Mouse (Mus musculus): ENCODE results near the gene Il12a.

Gene Il12a

DNA sequence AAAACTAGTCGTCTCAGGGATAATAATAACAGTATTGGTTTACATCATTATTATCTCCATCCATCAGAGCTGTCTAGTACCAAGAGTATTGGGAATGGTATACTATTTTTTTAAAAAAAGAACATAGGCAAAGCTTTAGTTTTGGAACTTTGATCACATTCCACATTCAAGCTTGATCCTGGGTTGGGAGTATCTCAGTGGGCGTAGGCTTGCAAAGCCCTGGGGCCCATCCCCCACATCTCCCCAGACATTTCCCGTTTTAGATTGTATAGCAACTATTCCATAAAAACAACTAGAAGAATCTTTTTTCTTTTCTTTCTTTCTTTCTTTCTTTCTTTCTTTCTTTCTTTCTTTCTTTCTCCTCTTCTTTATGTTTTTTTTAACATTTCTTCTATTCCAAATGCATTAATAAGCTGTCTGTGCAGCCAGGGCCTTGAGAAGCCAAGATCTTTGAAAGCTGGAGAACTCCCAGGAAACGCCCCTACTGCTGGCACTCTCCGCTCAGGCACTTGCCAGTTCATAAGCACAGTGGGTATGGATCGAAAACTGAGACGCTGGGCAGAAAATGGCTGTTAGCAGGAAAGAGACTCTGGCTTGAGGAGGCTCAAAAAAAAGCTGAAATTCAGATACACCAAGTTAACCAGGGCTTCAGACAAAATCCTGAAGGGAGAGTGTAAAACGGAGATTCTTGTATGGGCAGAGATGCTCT, 3.4 kb upstream of the Il12a start:
- no peak for DNase-seq (ENCODE audit: low read depth)

DNA sequence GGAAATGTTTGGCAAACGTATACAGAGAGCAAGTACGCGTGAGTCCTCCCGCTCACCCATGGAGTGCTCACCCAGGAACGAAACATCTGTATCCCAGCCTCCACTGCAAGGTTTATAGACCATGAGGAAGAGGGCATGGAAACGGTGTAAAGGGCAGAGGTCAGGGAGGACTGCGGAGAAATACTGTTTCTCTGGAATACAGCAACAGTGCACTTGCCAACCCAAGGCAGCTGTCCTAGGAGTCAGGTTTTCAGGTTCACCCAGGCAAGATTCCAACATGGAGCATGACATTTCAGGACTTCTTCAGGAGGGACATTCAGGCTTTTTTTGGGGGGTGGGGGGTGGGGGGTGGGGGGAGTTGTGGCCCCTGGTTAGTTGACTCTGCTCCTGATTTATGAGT, 1.1 kb upstream of the Il12a start:
- no peak for DNase-seq (ENCODE audit: low read depth)

DNA sequence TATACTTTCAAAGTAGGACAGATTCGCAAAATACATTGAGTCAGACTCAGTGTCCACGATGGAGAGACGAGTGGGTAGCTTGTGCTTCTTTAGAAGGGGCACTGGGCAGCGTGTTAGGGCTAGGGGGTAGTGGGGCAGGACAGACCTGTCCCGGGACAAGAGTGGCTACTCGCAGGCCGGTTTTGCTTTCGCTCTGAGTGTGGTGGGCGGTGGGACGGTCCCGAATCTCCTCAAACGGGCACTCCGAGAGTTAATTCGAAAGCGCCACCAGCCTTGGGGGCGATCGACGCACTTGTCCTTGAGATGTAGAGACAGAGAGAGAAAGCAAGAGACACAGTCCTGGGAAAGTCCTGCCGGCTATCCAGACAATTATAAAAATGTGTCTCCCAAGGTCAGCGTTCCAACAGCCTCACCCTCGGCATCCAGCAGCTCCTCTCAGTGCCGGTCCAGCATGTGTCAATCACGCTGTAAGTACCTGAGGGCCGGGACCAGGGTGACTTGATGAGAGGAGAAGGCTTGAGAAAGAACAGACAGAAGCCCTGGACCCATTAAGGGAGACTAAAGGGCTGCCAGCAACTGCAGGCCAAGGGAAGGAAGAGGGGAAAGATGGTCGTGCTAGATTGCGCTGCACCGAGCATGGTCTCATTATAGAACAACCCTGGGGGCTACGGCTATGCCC, 795 bp downstream of the Il12a start:
- DNase-seq (ENCODE audit: low read depth), result peak; percentile 63

DNA sequence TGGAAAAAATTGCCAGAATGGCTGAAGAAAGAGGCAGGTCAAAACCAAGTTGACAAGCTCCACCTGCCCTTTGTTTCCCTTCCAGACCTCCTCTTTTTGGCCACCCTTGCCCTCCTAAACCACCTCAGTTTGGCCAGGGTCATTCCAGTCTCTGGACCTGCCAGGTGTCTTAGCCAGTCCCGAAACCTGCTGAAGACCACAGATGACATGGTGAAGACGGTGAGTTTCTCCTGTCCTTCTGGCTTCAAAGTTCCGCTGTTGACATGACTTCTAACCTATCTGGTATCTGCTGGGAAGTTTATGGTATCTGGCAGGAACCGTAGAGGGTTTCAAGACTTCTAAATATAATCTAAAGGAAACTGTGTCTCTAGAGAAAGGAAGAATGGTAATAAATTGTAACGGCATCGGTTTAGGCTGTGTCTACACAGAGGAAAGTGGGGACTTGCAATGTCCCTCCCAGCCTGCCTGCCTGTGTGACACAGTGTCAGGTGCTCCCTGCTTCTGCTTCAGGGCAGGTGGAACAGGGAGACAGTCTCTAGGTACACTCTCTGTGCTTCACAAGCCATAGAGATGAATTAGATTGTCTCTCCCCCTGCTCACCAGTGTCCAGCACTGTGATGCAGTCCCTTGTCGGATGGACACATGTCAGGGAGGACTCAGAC, 1.6 kb downstream of the Il12a start:
- peak; percentile 91 for DNase-seq (ENCODE audit: low read depth)

DNA sequence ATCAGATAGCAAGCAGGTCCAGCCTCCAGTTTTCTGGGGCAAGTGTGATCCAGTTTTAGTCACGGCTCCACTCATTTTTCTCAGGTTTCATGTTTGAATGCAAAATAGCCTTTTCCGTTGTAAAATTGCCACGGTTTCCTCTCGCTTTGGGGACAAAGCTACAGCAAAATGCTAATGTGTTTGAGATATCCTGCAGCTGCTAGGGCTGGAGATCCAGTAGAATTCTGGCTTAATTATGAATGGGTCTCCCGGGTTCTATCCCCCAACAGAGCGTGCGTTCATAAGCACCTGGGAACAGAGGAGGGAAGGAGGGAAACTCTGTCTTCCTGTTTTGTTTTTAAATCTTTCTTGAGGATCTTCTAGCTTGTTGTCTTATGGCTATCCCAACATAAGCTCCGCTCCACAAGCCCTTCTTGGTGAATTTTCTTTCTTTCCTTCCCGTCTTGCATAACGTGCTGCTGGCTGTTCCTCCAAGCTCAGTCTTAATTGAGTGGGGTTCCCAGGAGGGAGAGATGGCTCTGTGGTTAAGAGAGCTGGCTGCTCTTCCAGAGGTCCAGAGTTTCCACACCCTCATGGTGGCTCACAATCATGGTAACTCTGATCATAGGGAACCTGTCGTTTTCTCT, 2.3 kb downstream of the Il12a start:
- DNase-seq (ENCODE audit: low read depth), result peak; percentile 50

DNA sequence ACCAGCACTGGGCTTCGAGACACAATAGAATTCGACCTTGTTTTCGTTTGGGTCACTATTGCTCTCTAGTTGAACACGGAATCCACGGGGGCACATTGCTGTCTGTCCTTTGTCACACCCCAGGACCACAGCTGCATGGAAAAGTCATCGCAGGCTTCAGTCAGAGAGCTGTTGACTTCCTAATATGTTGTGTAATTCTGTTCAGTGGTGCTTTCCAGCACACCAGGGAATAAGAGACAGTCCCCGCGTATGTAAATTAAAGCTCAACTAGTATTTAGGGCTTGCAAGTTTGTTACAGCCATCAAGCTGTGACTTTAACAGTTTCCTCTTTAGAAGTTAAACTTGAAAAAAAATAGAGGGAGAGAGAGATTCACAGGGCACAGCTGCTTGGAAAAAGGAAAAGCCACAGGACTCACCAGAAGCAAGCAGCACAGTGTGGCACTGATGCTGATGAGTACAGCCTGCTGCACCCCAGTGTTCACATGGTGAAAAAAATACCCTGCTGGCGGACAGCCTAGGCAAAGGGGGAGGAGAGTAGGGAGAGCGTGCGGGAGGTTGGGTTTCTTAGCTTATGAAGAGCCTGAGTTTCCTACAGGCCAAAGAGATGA, 3.1 kb downstream of the Il12a start:
- DNase-seq (ENCODE audit: low read depth), result peak; percentile 92

DNA sequence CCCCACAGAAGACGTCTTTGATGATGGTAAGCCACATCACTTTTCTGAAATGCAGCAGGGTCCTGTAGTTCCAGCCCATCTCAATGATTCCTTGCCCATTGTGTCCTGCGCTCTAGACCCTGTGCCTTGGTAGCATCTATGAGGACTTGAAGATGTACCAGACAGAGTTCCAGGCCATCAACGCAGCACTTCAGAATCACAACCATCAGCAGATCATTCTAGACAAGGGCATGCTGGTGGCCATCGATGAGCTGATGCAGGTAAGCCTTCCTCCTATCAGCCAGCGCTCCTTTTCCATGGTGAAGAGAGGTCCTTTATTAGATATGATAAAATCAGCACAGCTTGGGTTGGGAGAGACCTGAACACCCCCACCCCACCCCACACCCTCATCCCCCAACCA, 4.9 kb downstream of the Il12a start:
- DNase-seq (ENCODE audit: low read depth), result no peak

DNA sequence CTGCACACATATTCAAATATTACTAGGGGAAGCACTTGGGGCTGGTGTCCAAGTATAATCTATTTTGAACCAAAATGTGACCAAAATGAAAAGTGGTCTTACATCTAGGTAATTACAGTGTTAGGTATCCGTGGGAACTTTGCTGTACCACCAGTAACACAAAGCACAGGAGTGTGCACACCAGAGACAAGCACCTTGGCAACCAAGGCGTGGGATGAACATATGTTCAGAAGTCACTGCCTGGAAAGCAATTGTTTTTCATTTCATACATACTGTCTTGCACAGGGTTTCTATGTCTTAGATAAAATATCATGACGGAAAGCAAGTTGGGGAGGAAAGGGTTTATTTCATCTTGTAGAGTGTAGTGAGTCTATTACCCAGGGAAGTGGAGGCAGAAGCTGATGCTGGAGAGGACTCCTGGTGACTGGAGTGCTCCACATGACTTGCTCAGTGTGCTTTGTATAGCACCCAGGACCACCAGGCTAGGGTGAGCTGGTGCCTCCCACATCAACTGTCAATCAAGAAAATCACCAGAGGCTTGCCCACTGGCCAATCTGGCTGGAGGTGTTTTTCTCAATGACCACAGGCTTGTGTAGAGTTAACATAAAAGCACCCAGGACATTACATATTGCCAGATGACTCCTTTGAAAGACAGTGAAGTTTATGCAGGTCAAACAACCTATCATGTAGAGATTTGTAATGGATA, 6.2 kb downstream of the Il12a start:
- no peak for DNase-seq (ENCODE audit: low read depth)

DNA sequence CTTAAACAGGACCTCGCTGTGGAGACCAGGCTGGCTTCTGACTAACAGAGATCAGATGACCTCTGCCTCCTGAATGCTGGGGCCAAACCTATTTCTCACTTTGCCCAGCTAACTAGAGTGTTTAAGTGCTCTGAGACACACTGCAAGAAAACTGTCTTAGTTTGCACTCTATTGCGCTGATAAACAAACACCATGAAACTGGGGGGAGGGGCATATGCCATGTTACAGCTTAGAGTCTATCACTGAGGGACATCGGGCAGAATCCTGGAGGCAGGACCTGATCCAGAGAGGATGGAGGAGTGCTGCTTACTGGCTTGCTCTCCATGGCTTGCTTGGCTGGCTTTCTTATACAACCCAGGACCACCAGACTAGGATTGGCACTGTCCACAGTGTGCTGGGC, 8.2 kb downstream of the Il12a start:
- DNase-seq (ENCODE audit: low read depth), result no peak

DNA sequence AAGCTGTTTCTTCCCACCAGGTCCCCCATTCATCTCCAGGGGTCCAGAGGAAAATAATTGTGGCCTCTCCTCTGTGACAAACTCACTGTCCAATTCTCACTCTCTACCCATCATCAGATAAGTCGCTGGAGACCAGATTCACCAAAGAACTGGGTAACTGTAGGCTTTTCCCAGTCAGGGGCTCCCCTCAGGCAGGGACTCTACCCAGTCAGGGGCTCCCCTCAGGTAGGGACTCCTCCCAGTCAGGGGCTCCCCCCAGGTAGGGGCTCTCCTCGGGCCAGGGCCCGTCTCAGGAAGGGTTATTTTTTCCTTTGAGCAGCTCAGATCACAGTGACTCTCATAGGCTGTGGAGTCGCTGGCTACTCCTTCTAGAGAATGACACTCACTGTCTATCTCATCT, 9.6 kb downstream of the Il12a start:
- DNase-seq (ENCODE audit: low read depth), result no peak

DNA sequence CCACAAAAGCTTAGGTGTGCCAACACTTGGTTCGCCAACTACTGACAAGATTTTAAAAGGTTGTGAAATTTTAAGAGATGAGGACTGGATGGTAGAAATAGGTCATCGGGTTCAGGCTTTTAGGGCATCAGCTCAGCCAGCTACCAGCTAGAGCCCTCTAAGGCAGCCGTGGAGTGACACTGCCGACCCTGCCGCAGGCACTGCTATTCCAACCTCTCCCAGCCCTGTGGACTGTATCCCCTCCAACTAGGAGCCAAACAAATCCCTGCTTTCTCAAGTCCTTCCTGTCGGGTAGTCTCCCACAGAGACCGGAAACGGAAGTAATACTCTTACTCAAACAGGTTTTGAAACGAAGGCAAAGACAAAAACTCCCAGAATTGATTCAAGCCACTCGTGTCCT, 15.9 kb downstream of the Il12a start:
- DNase-seq (ENCODE audit: low read depth), result no peak

DNA sequence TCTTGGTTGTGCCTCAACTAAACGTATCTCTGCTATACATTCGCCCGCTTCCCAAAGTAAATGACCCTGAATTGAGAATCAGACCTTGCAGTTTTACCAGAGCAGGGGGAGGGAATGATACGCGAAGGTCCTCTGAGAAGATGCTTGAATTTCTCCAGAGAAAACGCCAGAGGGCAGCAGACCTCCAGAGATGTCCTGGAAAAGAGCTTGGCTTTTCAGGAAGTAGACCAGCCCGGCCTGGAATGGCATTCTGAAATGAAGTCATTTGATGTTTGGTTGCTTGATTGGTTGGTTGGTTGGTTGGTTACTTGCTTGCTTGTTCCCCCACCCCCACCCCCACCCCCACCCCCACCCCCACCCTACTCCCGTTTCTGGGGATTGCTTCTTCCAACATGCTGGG, 17.8 kb downstream of the Il12a start:
- DNase-seq (ENCODE audit: low read depth), result peak; percentile 92

DNA sequence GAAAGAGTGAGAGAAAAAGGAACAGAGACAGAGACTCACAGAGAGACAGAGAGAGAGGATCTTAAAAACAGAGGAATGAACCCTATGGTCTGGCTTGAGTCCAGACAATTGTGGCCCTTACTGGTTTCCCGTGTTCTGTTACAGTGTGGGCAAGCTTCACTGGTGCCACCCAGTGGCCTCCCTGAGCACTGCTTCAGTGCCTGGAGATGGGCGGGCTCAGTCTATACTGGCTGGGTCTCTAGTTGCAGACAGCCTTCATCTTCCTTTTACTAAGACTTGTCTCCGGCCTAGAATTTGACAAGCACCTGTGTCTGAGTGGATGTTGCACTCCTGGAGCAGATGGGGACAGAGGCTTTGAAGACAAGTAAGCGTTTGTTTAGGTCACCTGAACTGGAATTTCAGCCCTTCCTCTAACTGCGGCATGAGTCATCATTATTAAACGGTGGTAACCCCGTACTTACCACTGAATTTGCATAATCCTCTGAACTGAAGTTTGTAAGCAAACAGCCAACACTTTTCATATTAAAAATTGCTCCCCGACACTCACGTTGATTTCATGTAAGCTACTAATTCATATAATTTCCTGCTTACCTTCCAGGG, 18.9 kb downstream of the Il12a start:
- peak; percentile 98 for DNase-seq (ENCODE audit: low read depth)

DNA sequence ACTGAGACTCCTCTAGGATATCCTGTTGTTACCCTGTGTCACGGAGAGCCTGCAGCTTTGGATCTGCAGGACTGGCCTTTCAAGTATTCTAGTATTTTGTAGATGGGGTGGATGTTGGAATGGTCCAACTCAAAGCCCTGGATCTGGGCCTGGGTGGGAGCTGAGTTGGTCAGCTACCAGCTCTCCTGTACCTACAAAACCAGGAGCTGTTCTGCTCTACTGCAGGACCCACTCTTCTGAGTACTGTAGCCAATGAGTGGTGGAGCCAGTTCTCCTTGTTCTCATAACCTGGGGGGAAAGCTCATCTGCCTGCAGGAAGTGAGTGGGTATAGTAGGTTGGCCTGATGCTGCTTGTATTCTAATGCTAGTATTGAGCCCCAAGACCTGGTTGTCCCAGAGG, 20.0 kb downstream of the Il12a start:
- DNase-seq (ENCODE audit: low read depth), result no peak

DNA sequence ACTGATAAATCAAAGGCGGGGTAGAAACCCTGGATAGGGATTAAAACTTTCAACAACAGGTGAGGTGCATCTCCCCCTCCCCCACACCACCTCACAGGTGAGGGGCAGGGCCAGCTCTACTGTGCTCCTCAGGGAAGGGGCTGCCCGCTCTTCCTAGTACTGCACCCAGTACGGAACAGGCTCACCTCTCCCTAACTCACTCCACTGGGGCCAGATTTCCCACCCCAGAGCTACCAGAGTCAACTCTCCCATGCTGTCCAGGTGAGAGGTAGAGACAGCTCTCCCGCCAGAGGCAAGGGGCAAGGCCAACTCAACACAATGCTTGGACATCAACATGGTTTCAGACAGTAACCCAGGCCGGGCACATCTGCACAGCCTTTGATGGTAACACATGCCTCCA, 21.1 kb downstream of the Il12a start:
- DNase-seq (ENCODE audit: low read depth), result no peak

DNA sequence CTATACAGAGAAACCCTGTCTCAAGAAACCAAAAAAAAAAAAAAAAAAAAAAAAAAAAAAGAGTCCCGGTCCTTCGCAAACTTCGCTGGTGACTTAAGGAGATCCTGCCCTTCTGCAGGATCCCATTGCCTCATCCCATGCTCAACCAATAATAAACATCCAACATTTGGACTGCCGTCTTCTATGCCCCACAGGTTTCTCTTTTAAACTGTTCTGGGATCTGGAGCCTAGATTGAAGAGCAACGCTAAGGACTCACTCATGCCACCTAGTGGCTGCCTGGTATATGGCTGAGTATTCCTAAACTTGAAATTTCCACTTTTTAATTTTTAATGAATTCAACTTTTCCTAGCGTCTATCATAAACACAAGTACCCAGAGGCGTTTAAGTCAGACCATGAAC, 23.1 kb downstream of the Il12a start:
- DNase-seq (ENCODE audit: low read depth), result peak; percentile 82

DNA sequence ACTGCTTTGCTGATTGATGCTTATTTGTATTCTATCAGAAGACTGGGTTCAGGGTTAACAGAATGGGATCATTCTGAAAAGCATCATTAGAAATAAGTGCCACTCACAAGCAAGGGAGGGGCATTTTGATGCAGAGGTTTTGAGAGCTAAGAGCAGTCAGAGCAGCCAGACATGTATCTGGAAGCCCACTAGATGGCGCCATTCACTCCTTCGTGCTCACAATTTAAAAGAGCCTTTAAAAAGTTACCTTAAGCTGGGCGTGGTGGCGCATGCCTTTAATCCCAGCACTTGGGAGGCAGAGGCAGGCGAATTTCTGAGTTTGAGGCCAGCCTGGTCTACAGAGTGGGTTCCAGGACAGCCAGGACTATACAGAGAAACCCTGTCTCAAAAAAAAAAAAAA, 26.9 kb downstream of the Il12a start:
- peak; percentile 84 for DNase-seq (ENCODE audit: low read depth)

DNA sequence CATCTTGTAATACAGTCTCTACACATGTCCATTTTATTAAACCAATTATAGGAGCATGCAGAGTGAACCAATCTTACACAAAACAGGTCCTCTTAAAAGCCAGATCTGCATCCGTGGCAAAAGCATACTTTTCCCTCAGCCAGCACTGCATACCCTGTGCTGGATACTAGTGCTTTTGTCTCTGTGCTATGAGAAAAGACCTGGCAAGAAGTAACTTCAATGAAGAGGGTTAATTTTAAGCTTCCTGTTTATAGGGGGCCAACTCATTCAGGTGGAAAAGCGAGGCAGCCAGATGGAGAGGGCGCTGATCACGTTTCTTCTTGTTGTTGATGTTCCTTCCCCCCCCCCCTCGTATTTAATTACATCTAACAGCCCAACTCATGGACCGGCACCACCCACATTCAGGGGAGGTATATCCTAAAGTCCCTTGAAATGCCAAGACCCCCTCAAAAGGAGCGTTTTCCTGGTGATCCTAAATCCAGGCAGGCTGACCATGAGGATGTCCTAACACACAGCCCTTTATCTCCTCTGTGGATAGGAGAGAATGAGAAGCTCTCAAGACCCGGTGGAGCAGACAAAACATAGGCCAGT, 28.9 kb downstream of the Il12a start:
- DNase-seq (ENCODE audit: low read depth), result no peak

DNA sequence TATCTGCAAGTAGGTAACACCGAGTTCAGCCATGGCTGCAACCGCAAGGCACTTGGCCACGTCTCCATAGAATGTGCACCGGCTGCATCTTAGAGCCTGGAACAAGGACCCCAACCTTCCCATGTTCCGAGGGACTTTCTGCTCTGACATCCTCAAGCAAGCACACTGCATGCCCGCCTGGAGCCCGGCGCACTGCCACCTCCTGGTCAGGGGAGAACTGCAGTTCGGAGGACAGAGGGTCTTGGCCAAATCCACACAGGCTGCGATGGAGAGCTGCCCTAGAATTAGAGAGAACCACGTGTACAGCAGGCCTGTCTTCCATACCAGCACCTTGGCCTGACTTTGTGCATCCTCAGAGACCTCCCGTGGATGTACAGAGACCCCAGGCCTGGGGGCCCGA, 29.8 kb downstream of the Il12a start:
- no peak for DNase-seq (ENCODE audit: low read depth)

DNA sequence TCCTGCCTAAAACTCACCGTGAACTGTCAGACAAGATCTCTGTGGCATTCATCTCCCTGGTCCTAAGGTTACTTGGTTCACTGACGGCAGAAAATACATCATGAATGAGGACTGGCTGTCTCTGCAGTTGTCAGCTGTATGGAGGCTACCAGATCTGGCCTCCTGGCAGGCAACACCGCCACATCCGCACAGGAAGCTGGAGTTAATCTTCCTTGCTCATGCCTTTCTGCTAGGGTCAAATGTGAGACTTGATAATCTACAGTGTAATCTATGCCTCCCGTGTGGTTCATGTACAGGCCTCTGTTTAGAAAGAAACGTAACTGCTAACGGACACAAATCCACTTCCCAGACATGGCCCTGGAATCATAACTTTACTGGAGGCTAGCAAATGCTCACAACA, 51.5 kb downstream of the Il12a start:
- peak; percentile 75 for DNase-seq (ENCODE audit: low read depth)
